Mouse (Mus musculus) C2C12 (cell line): Measurements from ENCODE around the gene Casp4.

ENCODE experiments used
- CTCF ChIP-seq: IDR thresholded peaks from one replicate; pipeline ENCODE4 v1.5.1; 2011; ENCODE audit not compliant: control insufficient read depth, insufficient read depth, insufficient read length
- FOSL1 ChIP-seq: IDR thresholded peaks from one replicate; pipeline ENCODE4 v1.8.0; 2011; ENCODE audit warnings: mild to moderate bottlenecking, low read length; ENCODE audit not compliant: poor library complexity, insufficient read depth, severe bottlenecking
- MAX ChIP-seq: IDR thresholded peaks from one replicate; pipeline ENCODE4 v1.6.1; 2011; ENCODE audit warnings: mild to moderate bottlenecking, control low read depth
- MYOD1 ChIP-seq: IDR thresholded peaks from one replicate; pipeline ENCODE4 v1.6.1; 2011; ENCODE audit warnings: low read depth; ENCODE audit not compliant: control insufficient read depth, insufficient read length
- MYOG ChIP-seq: IDR thresholded peaks from one replicate; pipeline ENCODE4 v1.6.1; 2011; ENCODE audit not compliant: control insufficient read depth, insufficient read length; ENCODE audit errors: extremely low read depth
- USF1 ChIP-seq: IDR thresholded peaks from one replicate; pipeline ENCODE4 v1.6.1; 2011; ENCODE audit warnings: low read depth, mild to moderate bottlenecking, control low read depth, moderate library complexity

DNA sequence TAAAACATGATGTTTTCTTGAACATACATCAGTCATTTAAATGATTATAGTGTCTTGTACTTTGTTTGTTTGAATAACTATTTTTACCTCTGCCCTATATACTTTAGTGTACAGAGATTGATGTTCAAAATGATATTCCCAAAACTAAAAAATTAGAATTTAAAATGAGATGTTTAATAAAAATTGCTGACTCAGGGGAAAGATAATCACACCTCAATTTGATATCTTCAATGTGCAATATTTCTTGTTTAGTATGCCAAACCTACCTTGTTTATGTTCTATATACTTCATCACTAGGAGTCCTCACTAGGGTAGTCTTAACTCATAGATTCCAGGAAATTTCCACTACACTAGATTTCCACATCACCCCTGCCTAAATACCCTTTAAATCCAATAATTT, 1.5 kb downstream of the Casp4 start:
- TF ChIP-seq MAX (no peak), FOSL1 (no peak), CTCF (no peak), MYOD1 (no peak), USF1 (no peak), MYOG (no peak)
